Mouse (Mus musculus): ENCODE data around the gene Sp6.

The Sp6 gene

GRCm38 (mm10) chr11:96982355-96982754, 30.8 kb upstream of the Sp6 start:
- peak; percentile 79 for DNase-seq (ENCODE audit: low spot score)

GRCm38 (mm10) chr11:96982859-96983258, 30.3 kb upstream of the Sp6 start, which contains the start of gene Sp2:
TSS of gene Sp2 (minus strand) at chr11:96982959.
- DNase-seq (ENCODE audit: low spot score): no peak

GRCm38 (mm10) chr11:96984903-96985302, 28.3 kb upstream of the Sp6 start:
- no peak for DNase-seq (ENCODE audit: low spot score)

- no peak for DNase-seq (ENCODE audit: low spot score)
These were observed 26.7 kb upstream of the Sp6 start for GRCm38 (mm10) chr11:96986463-96986862.

GRCm38 (mm10) chr11:96987873-96988655, 25.1 kb upstream of the Sp6 start:
- DNase-seq (ENCODE audit: low spot score): no peak

GRCm38 (mm10) chr11:96991501-96991900, 21.7 kb upstream of the Sp6 start:
- DNase-seq (ENCODE audit: low spot score): no peak

GRCm38 (mm10) chr11:96992722-96993311, 20.4 kb upstream of the Sp6 start:
- no peak for DNase-seq (ENCODE audit: low spot score)

- DNase-seq (ENCODE audit: low spot score): no peak
These were observed 18.2 kb upstream of the Sp6 start for GRCm38 (mm10) chr11:96995031-96995430.

GRCm38 (mm10) chr11:96995836-96996772, 17.1 kb upstream of the Sp6 start:
- DNase-seq (ENCODE audit: low spot score): no peak

GRCm38 (mm10) chr11:96996773-96997379, 16.3 kb upstream of the Sp6 start:
- no peak for DNase-seq (ENCODE audit: low spot score)

- peak; percentile 50 for DNase-seq (ENCODE audit: low spot score)
These were observed 15.7 kb upstream of the Sp6 start for GRCm38 (mm10) chr11:96997380-96997956.

GRCm38 (mm10) chr11:97003170-97003569, 10.0 kb upstream of the Sp6 start:
- no peak for DNase-seq (ENCODE audit: low spot score)

- no peak for DNase-seq (ENCODE audit: low spot score)
These were observed 6.0 kb upstream of the Sp6 start for GRCm38 (mm10) chr11:97007093-97007794.

GRCm38 (mm10) chr11:97009198-97009790, 3.9 kb upstream of the Sp6 start:
- no peak for DNase-seq (ENCODE audit: low spot score)

GRCm38 (mm10) chr11:97017696-97018582, 4.7 kb downstream of the Sp6 start:
- no peak for DNase-seq (ENCODE audit: low spot score)

- DNase-seq (ENCODE audit: low spot score): no peak
These were observed 5.6 kb downstream of the Sp6 start for GRCm38 (mm10) chr11:97018583-97019344.

- DNase-seq (ENCODE audit: low spot score): no peak
These were observed 6.1 kb downstream of the Sp6 start for GRCm38 (mm10) chr11:97019345-97019708.

- no peak for DNase-seq (ENCODE audit: low spot score)
These were observed 8.0 kb downstream of the Sp6 start for GRCm38 (mm10) chr11:97021121-97021765.
